Mouse (Mus musculus) stomach, embryonic 14.5 days (tissue): ENCODE measurements around the gene Tet3. TPM values are rescaled to one million over a fixed set of nuclear protein-coding genes. Genes with fewer than 3 reads are reported as not detected.

Experiments
- ATAC-seq: fragments of 200-750 bp; cut with Nextera tagmentation; 2 replicates; pipeline ENCODE4 v1.8.0; 2017; ENCODE audit warnings: low read depth, moderate TSS enrichment; ENCODE audit not compliant: insufficient number of reproducible peaks, insufficient read depth, low FRiP score
- H3K27ac ChIP-seq: fragments of 300-500 bp; sonication (generic); 2 replicates; pipeline ENCODE4 v1.5.1; 2014; ENCODE audit warnings: mild to moderate bottlenecking, low read length, moderate library complexity, mixed read lengths
- H3K27me3 ChIP-seq: fragments of 300-500 bp; sonication (generic); 2 replicates; pipeline ENCODE4 v1.6.1; 2014; ENCODE audit warnings: low read length, control low read depth, mixed read lengths; ENCODE audit not compliant: control insufficient read depth, insufficient read depth
- H3K36me3 ChIP-seq: fragments of 300-500 bp; sonication (generic); 2 replicates; pipeline ENCODE4 v1.6.1; 2014; ENCODE audit warnings: mild to moderate bottlenecking, control low read depth, low read length, moderate library complexity, mixed read lengths; ENCODE audit not compliant: control insufficient read depth, insufficient read depth
- H3K4me1 ChIP-seq: fragments of 300-500 bp; sonication (generic); 2 replicates; pipeline ENCODE4 v1.6.1; 2014; ENCODE audit warnings: low read length, control low read depth, mixed read lengths; ENCODE audit not compliant: control insufficient read depth, insufficient read depth
- H3K4me2 ChIP-seq: fragments of 300-500 bp; sonication (generic); replicated peaks from 2 replicates; pipeline ENCODE4 v1.6.1; 2014; ENCODE audit warnings: low read depth, low read length, control low read depth
- H3K4me3 ChIP-seq: fragments of 300-500 bp; sonication (generic); 2 replicates; pipeline ENCODE4 v1.5.1; 2014; ENCODE audit warnings: low read depth, low read length, control low read depth
- H3K9ac ChIP-seq: fragments of 300-500 bp; sonication (generic); replicated peaks from 2 replicates; pipeline ENCODE4 v1.6.1; 2014; ENCODE audit warnings: low read depth, mild to moderate bottlenecking, control low read depth, low read length, moderate library complexity, mixed read lengths
- H3K9me3 ChIP-seq: fragments of 300-500 bp; sonication (generic); 2 replicates; pipeline ENCODE4 v1.6.1; 2016; ENCODE audit warnings: low read depth, low read length, control low read depth; ENCODE audit not compliant: control insufficient read depth
- WGBS: fragments of 180-500 bp; shearing (Covaris S2); extraction: QIAGEN DNeasy Blood & Tissue Kit; methylation state at CpG from one replicate; pipeline ENCODE4 v1.1.7; 2014; 5-methylcytosine and 5-hydroxymethylcytosine counted together
- polyA plus RNA-seq: library from polyadenylated mRNA; unstranded; fragments of >200 nt; fragmentation: Nextera tagmentation; extraction: Ambion mirVana; gene quantifications from 2 replicates; pipeline ENCODE4 v1.2.1, GENCODE M21; 2014

Tet3 gene
- polyA plus RNA-seq, 1 experiment from 2014 or later = 49.2 TPM

DNA sequence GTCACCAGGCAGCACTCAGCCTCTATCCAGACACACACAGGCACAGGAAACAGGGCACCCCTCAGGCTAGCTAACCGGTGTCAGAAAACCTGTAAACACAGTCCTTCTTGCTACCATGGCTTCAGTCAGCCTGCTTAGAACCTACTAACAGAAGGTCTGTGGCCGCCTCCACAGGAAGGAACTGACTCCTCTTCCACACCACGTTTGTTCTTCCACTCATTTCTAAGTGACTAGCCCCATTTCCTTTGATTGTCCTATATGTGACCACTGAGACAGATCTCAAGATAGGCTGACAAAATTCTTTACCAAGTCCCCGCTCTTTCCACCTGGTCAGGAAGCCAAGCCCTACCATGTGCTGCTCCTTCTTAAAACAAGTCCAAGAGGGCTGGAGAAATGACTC, 10.0 kb downstream of the Tet3 start:
- peak overlapping the region; percentile 21; the same call in 1 of the 2 replicates for H3K27ac ChIP-seq
- H3K9ac ChIP-seq = no peak overlapping the region
- H3K4me3 ChIP-seq = no peak overlapping the region
- H3K27me3 ChIP-seq = no peaks in the 10 kb centered on the region
- peaks cover 74% of the 10 kb centered on the region for H3K4me1 ChIP-seq
- H3K4me2 ChIP-seq = no peak overlapping the region
- peaks cover 23% of the 10 kb centered on the region; the same call in 1 of the 2 replicates for H3K36me3 ChIP-seq
- H3K9me3 ChIP-seq = no peaks in the 10 kb centered on the region
- WGBS = 80% methylated on average over 4 of the region's 4 CpGs
- ATAC-seq = no peak

DNA sequence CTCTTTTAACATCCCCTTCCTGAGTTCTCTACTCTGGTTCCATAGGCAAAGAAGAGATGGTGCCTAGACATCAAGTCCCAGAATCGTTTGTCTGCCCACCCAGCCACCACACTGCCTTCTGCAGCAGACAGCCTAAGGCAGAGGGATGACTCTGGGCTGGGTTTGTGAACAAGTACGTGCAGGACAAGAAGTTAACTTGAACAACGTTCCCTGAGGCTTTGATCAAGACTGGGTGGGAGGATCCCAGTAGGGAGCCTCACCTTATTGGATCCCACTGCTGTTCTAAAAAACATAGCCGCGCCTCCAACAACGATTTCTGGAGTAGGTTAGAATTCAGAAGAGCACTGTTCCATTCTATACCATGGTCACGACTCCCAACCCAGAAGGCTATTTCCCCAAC, 11.9 kb downstream of the Tet3 start:
- WGBS = 71% methylated on average over 7 of the region's 7 CpGs
- H3K4me3 ChIP-seq = no peak overlapping the region
- H3K9ac ChIP-seq = no peak overlapping the region
- no peak overlapping the region; the same call in 1 of the 2 replicates for H3K27ac ChIP-seq
- H3K4me2 ChIP-seq = no peak overlapping the region
- peaks cover 23% of the 10 kb centered on the region; the same call in 1 of the 2 replicates for H3K36me3 ChIP-seq
- H3K4me1 ChIP-seq = peaks cover 77% of the 10 kb centered on the region
- ATAC-seq = no peak
- H3K9me3 ChIP-seq = no peaks in the 10 kb centered on the region
- H3K27me3 ChIP-seq = no peaks in the 10 kb centered on the region

DNA sequence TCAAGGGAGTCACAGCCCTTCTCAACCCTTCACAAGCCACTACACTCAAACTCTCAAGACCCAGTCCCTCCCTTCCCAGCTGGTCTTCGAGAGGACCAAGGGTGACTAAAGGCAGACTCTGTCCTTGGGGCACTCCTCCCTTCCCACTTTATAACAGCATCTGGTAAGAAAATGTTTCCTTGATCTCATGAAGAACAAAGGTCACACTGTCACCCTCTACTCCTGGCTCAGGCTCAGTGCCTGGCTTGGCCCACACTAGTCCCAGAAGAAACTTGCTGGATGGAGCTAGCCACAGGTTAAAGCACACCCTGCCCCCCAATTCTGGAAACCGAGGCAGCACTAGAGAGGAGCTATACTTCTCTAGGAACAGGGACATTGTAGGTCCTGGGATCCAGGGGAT, 13.1 kb downstream of the Tet3 start:
- Histone ChIP-seq H3K4me2 (no peak overlapping the region), H3K27ac (no peak overlapping the region), H3K27me3 (no peaks in the 10 kb centered on the region), H3K9ac (no peak overlapping the region), H3K4me1 (peaks cover 68% of the 10 kb centered on the region), H3K9me3 (no peaks in the 10 kb centered on the region), H3K4me3 (no peak overlapping the region), H3K36me3 (peaks cover 19% of the 10 kb centered on the region; the same call in 1 of the 2 replicates)
- no peak for ATAC-seq
- 76% methylated on average over 2 of the region's 2 CpGs for whole genome bisulfite sequencing

- Histone ChIP-seq H3K4me1 (peaks cover 67% of the 10 kb centered on the region), H3K9ac (no peak overlapping the region), H3K4me3 (0 out of 2 replicates have a peak overlapping the region, but pooled peaks have one; percentile 2), H3K9me3 (no peaks in the 10 kb centered on the region), H3K27ac (peak overlapping the region; percentile 91), H3K4me2 (peak overlapping the region; percentile 80), H3K27me3 (no peaks in the 10 kb centered on the region), H3K36me3 (peaks cover 15% of the 10 kb centered on the region; the same call in 1 of the 2 replicates)
- 7% methylated on average over 12 of the region's 13 CpGs for WGBS
- ATAC-seq = peak; percentile 49
These were observed 15.2 kb downstream of the Tet3 start for GRCm38 (mm10) chr6:83443441-83444340.

DNA sequence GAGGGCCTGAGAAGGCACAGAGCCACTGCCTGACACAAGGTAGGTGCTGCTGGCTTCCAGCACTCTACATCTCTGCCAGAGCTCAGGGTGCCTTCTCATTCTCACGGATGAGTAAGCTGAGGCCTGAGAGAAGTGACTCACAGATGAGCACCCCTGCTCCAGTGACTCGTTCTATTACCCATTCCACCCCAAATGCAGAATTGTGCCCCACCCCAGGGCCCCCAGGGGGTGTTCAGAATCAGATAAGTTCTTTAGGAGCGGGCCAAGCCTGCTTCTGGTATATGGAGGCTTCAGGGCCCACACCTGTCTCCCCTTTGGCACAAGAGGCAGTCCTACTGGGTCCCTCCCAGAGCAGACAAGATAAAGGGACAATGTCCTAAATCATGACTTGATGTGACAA, 16.2 kb downstream of the Tet3 start:
- no peak overlapping the region for H3K9ac ChIP-seq
- peak overlapping the region; percentile 91; the same call in 1 of the 2 replicates for H3K27ac ChIP-seq
- H3K4me2 ChIP-seq = peak overlapping the region; percentile 80
- ATAC-seq = no peak
- no peaks in the 10 kb centered on the region for H3K9me3 ChIP-seq
- H3K4me1 ChIP-seq = peaks cover 76% of the 10 kb centered on the region
- peaks cover 18% of the 10 kb centered on the region; the same call in 1 of the 2 replicates for H3K36me3 ChIP-seq
- WGBS = 43% methylated on average over 3 of the region's 3 CpGs
- H3K27me3 ChIP-seq = no peaks in the 10 kb centered on the region
- no peak overlapping the region for H3K4me3 ChIP-seq

DNA sequence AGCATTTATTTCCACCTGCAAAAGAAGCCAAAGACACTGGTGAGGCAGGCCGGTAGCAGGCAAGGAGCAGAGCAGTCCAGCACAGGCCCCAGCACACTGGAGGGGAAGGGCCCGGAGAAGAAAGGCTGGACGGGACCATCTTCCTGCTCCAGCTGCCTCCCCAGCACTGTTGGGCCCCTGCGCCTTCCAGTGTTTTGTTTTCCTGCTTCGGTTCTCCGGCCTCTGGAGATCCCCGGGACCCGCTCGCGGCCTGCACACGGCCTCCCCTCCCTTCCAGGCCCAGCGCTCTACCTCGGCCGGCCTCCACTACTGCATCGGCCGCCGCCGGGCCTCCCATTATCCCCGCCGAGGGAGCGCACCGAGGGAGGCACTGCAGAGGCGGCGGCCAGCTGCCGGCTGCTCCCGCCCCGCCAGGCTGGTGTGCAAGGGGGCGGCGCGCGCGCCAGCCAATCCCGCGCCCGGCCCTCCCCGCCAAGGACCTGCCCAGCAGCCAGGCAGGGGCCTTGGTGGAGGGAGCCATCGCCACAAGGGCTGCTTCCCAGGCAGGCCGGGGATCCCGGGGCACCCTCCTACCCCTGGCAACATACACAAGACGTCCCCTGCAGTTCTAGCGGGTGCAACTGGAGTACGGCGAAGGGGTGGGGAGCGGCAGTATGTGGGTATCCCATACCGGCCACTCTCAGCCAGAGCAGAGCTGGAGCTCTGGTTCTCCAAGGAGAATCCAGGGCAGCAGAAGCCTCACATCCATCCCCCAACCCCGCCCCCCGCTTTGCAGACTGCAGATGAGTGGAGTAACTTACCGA, 17.4 kb downstream of the Tet3 start:
- no peaks in the 10 kb centered on the region for H3K9me3 ChIP-seq
- peaks cover 71% of the 10 kb centered on the region for H3K4me1 ChIP-seq
- peak overlapping the region; percentile 84 for H3K9ac ChIP-seq
- H3K27me3 ChIP-seq = no peaks in the 10 kb centered on the region
- WGBS = 1% methylated on average over 45 of the region's 48 CpGs
- H3K36me3 ChIP-seq = peaks cover 18% of the 10 kb centered on the region; the same call in 1 of the 2 replicates
- H3K4me3 ChIP-seq = peak overlapping the region; percentile 69
- H3K27ac ChIP-seq = peak overlapping the region; percentile 91
- H3K4me2 ChIP-seq = peak overlapping the region; percentile 80
- ATAC-seq = peak; percentile 91

GRCm38 (mm10) chr6:83440510-83441258, 18.2 kb downstream of the Tet3 start:
- H3K4me1 ChIP-seq = peaks cover 67% of the 10 kb centered on the region
- WGBS = 2% methylated on average over 25 of the region's 26 CpGs

GRCm38 (mm10) chr6:83440197-83440509, 18.7 kb downstream of the Tet3 start:
- no peak for ATAC-seq
- Histone ChIP-seq H3K36me3 (peaks cover 17% of the 10 kb centered on the region; the same call in 1 of the 2 replicates), H3K9ac (0 out of 2 replicates have a peak overlapping the region, but pooled peaks have one; percentile 14), H3K27ac (peak overlapping the region; percentile 91; the same call in 1 of the 2 replicates), H3K4me3 (peak overlapping the region; percentile 69), H3K9me3 (no peaks in the 10 kb centered on the region), H3K4me1 (peaks cover 68% of the 10 kb centered on the region), H3K27me3 (no peaks in the 10 kb centered on the region), H3K4me2 (peak overlapping the region; percentile 80)
- 36% methylated on average over 3 of the region's 3 CpGs for WGBS

More at GRCm38 (mm10) chr6:83440510-83441258, 18.2 kb downstream of the Tet3 start:
- peak overlapping the region; percentile 69 for H3K4me3 ChIP-seq
- H3K27ac ChIP-seq = peak overlapping the region; percentile 91
- H3K9ac ChIP-seq = peak overlapping the region; percentile 84
- ATAC-seq = peak; percentile 70
- H3K9me3 ChIP-seq = no peaks in the 10 kb centered on the region
- peaks cover 15% of the 10 kb centered on the region; the same call in 1 of the 2 replicates for H3K36me3 ChIP-seq
- peak overlapping the region; percentile 80 for H3K4me2 ChIP-seq
- H3K27me3 ChIP-seq = no peaks in the 10 kb centered on the region
